Mouse (Mus musculus) kidney, adult 2 months (tissue): ENCODE data around the gene Fbxl12.

Experiments used
- CTCF ChIP-seq: fragments of 200-500 bp; conservative IDR thresholded peaks from 2 replicates; pipeline ENCODE4 v1.5.1; 2011; ENCODE audit warnings: low read depth, mild to moderate bottlenecking, control low read depth, low read length, moderate library complexity, mixed read lengths; ENCODE audit not compliant: insufficient read depth, insufficient read length
- POLR2A ChIP-seq: fragments of 200-500 bp; IDR thresholded peaks from one replicate; pipeline ENCODE4 v1.6.1; 2011; ENCODE audit warnings: low read depth, low read length, control low read depth

DNA sequence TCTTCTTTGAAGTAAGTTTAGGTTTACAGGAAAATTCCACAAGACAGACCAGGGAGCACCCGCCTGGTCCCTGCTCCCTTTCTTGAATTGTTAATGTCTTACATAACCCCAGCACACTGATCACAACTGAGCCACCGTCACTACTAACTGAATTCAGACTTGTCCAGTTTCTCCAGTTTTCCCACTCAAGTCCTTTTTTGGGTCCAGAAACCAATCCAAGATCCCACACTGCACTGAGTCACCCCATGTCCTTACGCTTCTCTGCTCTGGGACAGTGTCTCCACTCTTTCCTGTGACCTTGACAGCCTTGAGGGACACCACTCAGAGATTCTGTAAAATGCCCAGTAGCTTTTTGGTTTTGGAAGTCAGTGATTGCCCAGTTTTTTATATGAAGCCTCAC is 48.3 kb upstream of the Fbxl12 start:
- TF ChIP-seq POLR2A (no peak), CTCF (no peak)
